8 mouse cellular contexts compared by ENCODE assay signal in the genomic region with DNA sequence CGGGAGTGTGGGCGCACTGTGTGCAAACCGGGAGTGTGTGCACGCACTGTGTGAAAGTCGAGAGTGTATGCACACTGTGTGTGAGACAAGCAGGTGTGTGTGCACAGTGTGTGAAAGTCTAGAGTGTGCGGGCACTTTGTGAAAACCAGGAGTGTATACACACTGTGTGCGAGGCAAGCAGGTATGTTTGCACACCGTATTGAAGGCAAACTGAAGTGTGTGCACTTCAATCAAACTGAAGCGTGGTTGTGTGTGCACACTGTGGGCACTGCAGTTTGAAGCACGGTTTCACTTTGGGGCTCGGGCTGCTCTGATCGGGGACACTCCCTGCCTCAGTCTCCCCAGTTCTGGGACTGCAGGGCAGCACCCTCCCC. TPM values are rescaled to one million over a fixed set of nuclear protein-coding genes. Genes with fewer than 3 reads are reported as not detected.
DNase-seq lines count a peak whose midpoint lies in the region; ATAC-seq and TF ChIP-seq lines count a peak whose summit lies in the region.

No protein-coding gene starts in this region.

- H3K4me2 ChIP-seq in kidney, embryonic 16.5 days (replicated peaks; ENCODE audit: low read depth, low read length) = peak overlapping the region; percentile 100
- peak overlapping the region; percentile 96 for H3K4me2 ChIP-seq in hindbrain, postnatal 0 days (ENCODE audit: low read depth, low read length)
- peak overlapping the region; percentile 100 for H3K4me2 ChIP-seq in midbrain, embryonic 16.5 days (ENCODE audit: low read length)

- peak; percentile 37; the same call in 1 of the 2 replicates for ATAC-seq in kidney, embryonic 16.5 days (ENCODE audit: low FRiP score, low TSS enrichment)
- 0 out of 2 replicates have a peak, but pooled peaks have one; percentile 28 for ATAC-seq in hindbrain, postnatal 0 days
- peak; percentile 36; the same call in 1 of the 2 replicates for ATAC-seq in midbrain, embryonic 16.5 days

- TF ChIP-seq CTCF in hindbrain, postnatal 0 days (IDR thresholded peaks at IDR 0.05; ENCODE audit: low read depth) = no peak

- peaks cover 49% of the 10 kb centered on the region for H3K27me3 ChIP-seq in kidney, embryonic 16.5 days (ENCODE audit: insufficient read depth, low read length)
- peaks cover 71% of the 10 kb centered on the region for H3K27me3 ChIP-seq in embryonic facial prominence, embryonic 10.5 days (replicated peaks; ENCODE audit: low read depth, poor library complexity, severe bottlenecking)
- peaks cover 34% of the 10 kb centered on the region for H3K27me3 ChIP-seq in hindbrain, postnatal 0 days (ENCODE audit: insufficient read depth, low read length)
- peaks cover 41% of the 10 kb centered on the region for H3K27me3 ChIP-seq in midbrain, embryonic 16.5 days (ENCODE audit: control insufficient read depth, insufficient read depth, low read depth, low read length)

- DNase-seq in kidney, postnatal 36 days = no peak
- no peak for DNase-seq in embryonic facial prominence, embryonic 10.5 days (ENCODE audit: low spot score)
- no peak for DNase-seq in hindbrain, postnatal 0 days (ENCODE audit: low spot score)
- no peak for DNase-seq in cerebellum, postnatal 4 days (ENCODE audit: low spot score in 2 of 2)
- no peak for DNase-seq in retina, postnatal 1 day
- no peak for DNase-seq in B cell, adult 2 months

- WGBS in kidney, embryonic 16.5 days = 10% methylated on average over 12 of the region's 12 CpGs
- 7% methylated on average over 12 of the region's 12 CpGs for WGBS in embryonic facial prominence, embryonic 10.5 days
- WGBS in hindbrain, postnatal 0 days = 5% methylated on average over 12 of the region's 12 CpGs
- WGBS in midbrain, embryonic 16.5 days = 3% methylated on average over 12 of the region's 12 CpGs

- peak overlapping the region; percentile 69 for H3K4me3 ChIP-seq in kidney, embryonic 16.5 days (ENCODE audit: low read length)
- peak overlapping the region; percentile 77 for H3K4me3 ChIP-seq in embryonic facial prominence, embryonic 10.5 days
- H3K4me3 ChIP-seq in hindbrain, postnatal 0 days (ENCODE audit: low read length) = peak overlapping the region; percentile 59
- peak overlapping the region; percentile 74 for H3K4me3 ChIP-seq in midbrain, embryonic 16.5 days (ENCODE audit: low read depth, low read length)

- H3K4me1 ChIP-seq in kidney, embryonic 16.5 days (ENCODE audit: insufficient read depth, low read length) = peaks cover 31% of the 10 kb centered on the region
- peaks cover 58% of the 10 kb centered on the region for H3K4me1 ChIP-seq in embryonic facial prominence, embryonic 10.5 days
- peaks cover 8% of the 10 kb centered on the region for H3K4me1 ChIP-seq in hindbrain, postnatal 0 days (ENCODE audit: insufficient read depth, low read length)
- H3K4me1 ChIP-seq in midbrain, embryonic 16.5 days (ENCODE audit: control insufficient read depth, insufficient read depth, low read length) = peaks cover 29% of the 10 kb centered on the region; the same call in 1 of the 2 replicates

- no peaks in the 10 kb centered on the region for H3K36me3 ChIP-seq in kidney, embryonic 16.5 days (ENCODE audit: insufficient read depth, low read length)
- H3K36me3 ChIP-seq in embryonic facial prominence, embryonic 10.5 days (replicated peaks) = no peaks in the 10 kb centered on the region
- no peaks in the 10 kb centered on the region for H3K36me3 ChIP-seq in hindbrain, postnatal 0 days (ENCODE audit: insufficient read depth, low read length)
- H3K36me3 ChIP-seq in midbrain, embryonic 16.5 days (ENCODE audit: control insufficient read depth, insufficient read depth, low read length) = no peaks in the 10 kb centered on the region

- H3K27ac ChIP-seq in kidney, embryonic 16.5 days (ENCODE audit: low read length) = no peak overlapping the region
- no peak overlapping the region for H3K27ac ChIP-seq in embryonic facial prominence, embryonic 10.5 days (replicated peaks)
- no peak overlapping the region for H3K27ac ChIP-seq in hindbrain, postnatal 0 days
- no peak overlapping the region for H3K27ac ChIP-seq in midbrain, embryonic 16.5 days (ENCODE audit: low read length)

- H3K9ac ChIP-seq in kidney, embryonic 16.5 days (replicated peaks; ENCODE audit: low read length) = peak overlapping the region; percentile 7
- H3K9ac ChIP-seq in hindbrain, postnatal 0 days (replicated peaks; ENCODE audit: low read length) = no peak overlapping the region
- H3K9ac ChIP-seq in midbrain, embryonic 16.5 days (ENCODE audit: low read depth, low read length) = no peak overlapping the region

- H3K9me3 ChIP-seq in kidney, embryonic 16.5 days (ENCODE audit: low read length) = no peaks in the 10 kb centered on the region
- no peaks in the 10 kb centered on the region for H3K9me3 ChIP-seq in embryonic facial prominence, embryonic 10.5 days
- no peaks in the 10 kb centered on the region for H3K9me3 ChIP-seq in hindbrain, postnatal 0 days (ENCODE audit: low read length)
- H3K9me3 ChIP-seq in midbrain, embryonic 16.5 days (replicated peaks; ENCODE audit: control insufficient read depth, low read length, poor library complexity, severe bottlenecking) = no peaks in the 10 kb centered on the region

RNA-seq across cellular contexts. Expression of gene Tesc, which starts 1.5 kb away (rescaled TPM):
- 20.9 and 23.9 TPM in 2 replicates for polyA plus RNA-seq in kidney, embryonic 16.5 days (2015; fragmentation: Nextera tagmentation; extraction: Ambion mirVana)
- polyA plus RNA-seq in embryonic facial prominence, embryonic 10.5 days (2016; fragmentation: Nextera tagmentation; extraction: Ambion mirVana) = 0.20 and 1.6 TPM in 2 replicates
- 1.4 and 3.8 TPM in 2 replicates for total RNA-seq in hindbrain, postnatal 0 days (2014; rRNA removed)
- 6.9 and 7.5 TPM in 2 replicates for polyA plus RNA-seq in hindbrain, postnatal 0 days (2015; fragmentation: Nextera tagmentation; extraction: Ambion mirVana)
- 6.8 and 23.7 TPM in 2 replicates for polyA plus RNA-seq in midbrain, embryonic 16.5 days (2015; fragmentation: Nextera tagmentation; extraction: Ambion mirVana)

RNA-seq across cellular contexts. Expression of gene Fbxo21, which starts 52.5 kb away (rescaled TPM):
- polyA plus RNA-seq in kidney, embryonic 16.5 days (2015; fragmentation: Nextera tagmentation; extraction: Ambion mirVana) = 85.6 and 87.5 TPM in 2 replicates
- polyA plus RNA-seq in embryonic facial prominence, embryonic 10.5 days (2016; fragmentation: Nextera tagmentation; extraction: Ambion mirVana) = 99.0 and 102 TPM in 2 replicates
- total RNA-seq in hindbrain, postnatal 0 days (2014; rRNA removed) = 194 and 198 TPM in 2 replicates
- polyA plus RNA-seq in hindbrain, postnatal 0 days (2015; fragmentation: Nextera tagmentation; extraction: Ambion mirVana) = 126 and 134 TPM in 2 replicates
- 173 and 181 TPM in 2 replicates for polyA plus RNA-seq in midbrain, embryonic 16.5 days (2015; fragmentation: Nextera tagmentation; extraction: Ambion mirVana)
